Mouse (Mus musculus) spleen, postnatal 4 days (tissue): Measurements from ENCODE around the gene Slc12a9.
"Not testable (repeated sequence)": the region's sequence is repeated elsewhere in the genome, so short reads cannot be mapped to it uniquely, and the experiment has no call there.

Experiments used
- DNase-seq, 2 experiments: peaks; one replicate each; pipeline ENCODE4 v3.0.0; 2022; ENCODE audit warnings: low spot score in 2 of 2

The Slc12a9 gene

DNA sequence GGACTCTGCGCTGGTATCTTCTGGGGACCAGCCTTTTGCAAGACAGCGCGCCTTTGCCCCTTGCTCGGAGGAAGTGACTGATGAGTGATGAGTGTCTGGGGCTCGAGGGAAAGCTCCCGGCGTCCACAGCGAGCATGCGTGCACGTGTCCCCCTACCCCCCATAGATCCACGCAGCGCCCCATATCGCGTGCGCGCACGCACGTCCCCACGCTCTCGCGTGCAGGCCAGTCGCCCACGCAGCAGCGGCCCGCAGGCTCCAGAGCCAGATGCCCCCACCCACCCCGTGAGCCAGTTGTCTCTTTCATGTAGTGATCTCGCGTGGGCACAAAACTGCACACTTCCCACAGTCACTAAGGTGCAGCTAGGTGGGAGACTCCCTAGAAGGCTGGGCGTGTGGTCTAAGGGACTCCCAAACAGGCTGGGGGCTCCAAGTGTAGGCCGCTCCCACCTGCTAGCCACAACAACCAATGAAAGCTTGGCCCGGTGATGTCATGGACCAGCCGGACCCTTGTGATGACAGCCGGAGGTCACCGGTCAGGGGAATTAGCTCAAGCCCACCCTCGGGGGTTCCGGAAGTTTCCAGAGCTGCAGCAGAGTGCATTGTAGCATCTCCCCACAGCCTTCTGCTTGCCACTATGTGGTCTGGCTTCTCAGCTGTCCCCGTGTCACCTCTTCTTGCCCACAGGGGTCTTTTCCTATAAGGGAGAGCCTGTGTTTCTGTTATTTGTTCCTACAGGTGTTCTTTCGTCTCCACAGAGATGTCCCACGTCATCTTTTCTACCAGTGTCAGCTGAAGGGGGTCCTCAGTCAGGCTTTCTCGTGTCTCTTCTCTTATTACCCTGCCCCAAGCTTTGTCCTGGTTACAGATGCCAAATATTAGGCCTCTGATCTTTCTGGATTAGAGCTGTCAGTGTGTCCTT is 46.1 kb downstream of the Slc12a9 start, which contains the start of gene Ache:
Ache (plus strand) TSS at position 488 of the 921 bp plus-strand sequence.
- DNase-seq = peak; percentile 55 to 78

DNA sequence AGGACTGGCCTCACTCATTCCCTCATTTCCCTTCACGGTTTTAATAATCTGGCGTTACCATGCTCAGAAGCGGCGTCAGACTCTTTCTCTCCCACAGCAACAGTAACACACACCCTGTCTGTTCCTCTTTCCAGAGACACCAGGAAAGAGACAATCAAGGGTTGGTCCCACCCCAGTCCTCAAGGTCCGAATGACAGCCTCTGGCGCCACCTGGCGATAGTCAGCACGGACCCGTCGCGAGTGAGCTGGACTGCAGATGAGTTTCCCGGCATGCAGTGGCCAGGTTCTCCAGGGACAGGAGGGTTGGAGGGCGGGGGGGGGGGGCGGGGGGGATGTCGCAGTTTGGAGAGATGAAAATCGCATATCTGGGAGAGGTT is 46.8 kb downstream of the Slc12a9 start:
- peak; percentile 92 to 96 for DNase-seq

DNA sequence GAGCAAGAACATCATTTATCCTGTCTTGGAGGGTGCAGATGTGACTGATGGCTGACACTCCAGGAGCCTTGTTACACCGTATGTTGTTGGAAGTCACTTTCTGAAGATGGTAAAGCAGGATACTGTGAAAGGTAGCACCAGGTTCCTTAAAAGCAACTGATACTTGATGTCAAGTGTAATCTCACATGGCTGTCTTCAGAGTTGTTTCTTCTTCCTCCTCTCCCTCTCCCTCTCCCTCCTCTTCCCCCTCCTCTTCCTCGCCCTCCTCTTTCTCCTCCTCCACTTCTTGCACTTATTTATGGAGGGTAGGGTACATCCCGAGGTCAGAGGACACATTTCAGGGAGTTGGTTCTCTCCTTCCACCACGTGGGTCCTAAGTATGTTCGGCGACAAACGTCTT is 47.4 kb downstream of the Slc12a9 start:
- DNase-seq = no peak

DNA sequence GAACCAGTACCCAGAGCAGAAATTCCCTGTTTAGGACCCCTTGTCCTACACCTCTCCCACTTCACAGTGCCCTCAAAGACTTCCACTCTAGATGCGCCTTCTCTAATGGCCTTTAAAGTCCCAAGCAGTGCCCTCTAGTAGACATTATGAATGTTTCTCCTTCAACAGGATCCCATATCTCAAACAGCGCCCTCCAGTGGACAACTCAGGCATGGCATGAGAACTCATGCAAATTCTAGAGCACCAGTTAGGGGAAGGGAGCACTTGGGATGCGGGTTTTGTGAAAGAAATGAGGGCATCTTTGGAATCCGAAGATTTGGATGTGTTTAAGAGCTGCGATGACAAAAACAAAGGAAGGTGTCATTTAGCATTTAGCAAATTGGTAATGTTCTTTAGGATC is 48.4 kb downstream of the Slc12a9 start:
- DNase-seq = peak; percentile 71 to 91

DNA sequence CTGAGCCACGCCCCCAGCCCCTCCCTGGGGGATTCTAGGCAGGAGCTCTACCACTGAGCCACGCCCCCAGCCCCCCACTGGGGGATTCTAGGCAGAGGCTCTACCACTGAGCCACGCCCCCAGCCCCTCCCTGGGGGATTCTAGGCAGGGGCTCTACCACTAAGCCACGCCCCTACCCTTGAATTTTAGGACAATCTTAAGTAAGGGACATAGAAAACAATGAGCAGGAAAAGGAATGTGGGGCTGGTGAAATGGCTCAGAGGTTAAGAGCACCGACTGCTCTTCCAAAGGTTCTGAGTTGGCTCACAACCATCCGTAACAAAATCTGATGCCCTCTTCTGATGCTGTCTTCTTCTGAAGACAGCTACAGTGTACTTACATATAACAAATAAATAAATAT is 49.0 kb downstream of the Slc12a9 start:
- DNase-seq = not testable (repeated sequence)

DNA sequence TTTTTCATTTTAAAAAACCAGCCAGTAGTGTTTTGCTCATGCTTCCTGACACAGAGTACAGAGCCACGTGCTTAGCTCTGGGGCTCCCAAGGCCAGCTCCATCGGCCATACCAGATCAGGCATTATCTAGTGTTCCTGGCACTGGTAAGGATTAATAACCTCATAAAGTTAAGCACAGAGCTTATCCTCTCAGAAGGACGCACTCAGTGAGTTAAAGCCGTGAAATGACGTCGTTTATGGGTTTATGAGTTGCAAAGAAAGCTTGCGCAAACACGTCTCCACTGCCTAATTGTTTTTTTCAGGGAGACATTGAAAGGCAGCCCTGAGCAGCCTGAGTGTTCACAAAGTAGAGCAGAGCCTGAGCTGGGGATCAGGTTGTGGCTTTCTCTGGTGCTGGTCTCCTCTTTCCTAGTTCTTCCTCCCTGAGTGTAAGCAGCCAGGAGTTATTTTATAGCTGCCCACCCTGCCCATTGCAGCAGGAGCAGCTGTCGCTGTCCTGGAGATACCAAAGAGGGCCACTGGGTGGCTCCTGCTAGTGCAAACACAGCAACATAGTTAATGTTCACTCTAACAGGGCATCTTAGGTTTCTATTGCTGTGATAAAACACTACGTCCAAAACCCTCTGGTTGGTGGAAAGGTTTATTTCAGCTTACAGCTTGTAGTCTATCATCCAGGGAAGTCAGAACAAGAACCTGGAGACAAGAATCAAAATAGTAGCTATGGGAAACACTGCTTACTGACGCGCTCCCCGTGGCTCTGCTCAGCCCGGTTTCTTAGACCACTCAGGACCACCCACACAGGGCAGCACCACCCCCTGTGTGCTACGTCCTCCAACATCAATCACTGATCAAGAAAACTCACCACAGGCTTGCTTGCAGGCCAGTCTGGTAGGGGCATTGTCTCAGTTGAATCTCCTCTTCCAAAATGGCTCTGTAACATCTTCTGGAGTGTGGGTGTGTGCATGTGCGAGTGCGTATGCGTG is 55.7 kb downstream of the Slc12a9 start:
- no peak for DNase-seq

DNA sequence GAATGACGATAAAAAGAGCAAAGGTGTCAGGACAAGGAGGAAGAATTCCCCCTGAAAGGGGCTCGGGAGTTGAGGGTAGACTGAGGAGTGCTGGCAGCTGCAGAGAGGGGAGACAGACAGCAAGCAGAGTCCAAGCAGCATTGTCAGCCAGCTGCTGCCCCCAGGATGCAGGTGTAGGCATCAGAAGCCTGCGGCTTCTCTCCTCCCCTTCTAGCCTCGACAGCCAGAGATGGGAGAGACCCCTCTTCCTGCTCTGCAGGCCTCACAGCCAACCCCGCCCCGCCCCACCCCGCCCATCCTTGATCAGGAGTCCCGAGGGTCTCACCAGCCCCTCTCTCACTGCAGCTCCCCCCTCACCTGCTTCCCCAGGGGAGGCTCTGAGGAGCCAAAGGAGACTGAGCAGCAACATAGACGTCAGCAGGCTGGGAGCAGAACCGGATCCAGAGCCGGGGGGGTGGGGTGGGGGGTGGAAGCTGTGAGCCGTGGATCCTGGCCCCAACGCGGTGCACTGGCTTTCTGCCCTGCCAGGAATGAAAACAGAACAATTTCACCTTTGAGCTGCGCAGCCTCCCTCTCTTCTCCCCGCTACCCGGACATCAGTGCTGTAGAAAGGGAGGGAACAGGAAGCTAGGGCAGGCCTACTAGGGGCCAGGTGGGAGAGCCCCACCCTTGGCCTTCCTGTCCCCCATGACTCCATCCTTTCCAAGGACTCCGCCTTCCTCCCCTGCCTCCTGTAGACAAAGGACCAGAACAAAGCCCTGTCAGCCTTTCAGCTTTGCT is 65.1 kb downstream of the Slc12a9 start:
- DNase-seq = no peak

DNA sequence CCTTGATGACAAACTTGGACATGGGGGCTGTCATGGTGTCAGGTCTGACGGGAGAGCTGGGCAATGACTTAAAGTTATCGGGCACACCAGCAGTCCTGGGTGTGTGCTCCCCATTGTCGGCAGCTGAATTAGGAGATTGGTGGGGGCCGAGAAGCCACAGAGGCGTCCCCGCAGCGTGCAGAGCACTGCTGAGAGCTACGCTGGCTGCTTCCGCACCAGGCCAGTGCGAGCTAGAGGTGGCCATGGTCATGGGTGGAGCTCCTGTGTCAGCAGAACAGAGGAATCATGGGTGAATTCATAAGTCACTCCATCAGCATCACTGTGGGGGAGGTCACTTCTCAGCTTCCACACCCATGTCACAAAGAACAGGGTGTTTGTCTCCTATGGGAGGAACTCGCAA is 68.6 kb downstream of the Slc12a9 start:
- no peak for DNase-seq
